Mouse (Mus musculus) thymus, adult 18-20 months (tissue): Measurements from ENCODE around the gene Gsg1l.

Experiments used
- DNase-seq, 2 experiments: peaks; one replicate each; pipeline ENCODE4 v3.0.0; 2022; ENCODE audit warnings: mixed read lengths in 2 of 2

Gsg1l gene

GRCm38 (mm10) chr7:125979591-125979990 lies 102.6 kb downstream of the Gsg1l start:
- DNase-seq = no peak

GRCm38 (mm10) chr7:125976695-125977094 lies 105.5 kb downstream of the Gsg1l start:
- DNase-seq = no peak

- no peak for DNase-seq
These were observed 106.8 kb downstream of the Gsg1l start for GRCm38 (mm10) chr7:125975414-125975813.

- no peak for DNase-seq
These were observed 108.3 kb downstream of the Gsg1l start for GRCm38 (mm10) chr7:125973874-125974273.

GRCm38 (mm10) chr7:125972776-125973175 lies 109.4 kb downstream of the Gsg1l start:
- no peak for DNase-seq

- no peak for DNase-seq
These were observed 110.0 kb downstream of the Gsg1l start for GRCm38 (mm10) chr7:125972174-125972672.

- DNase-seq = no peak
These were observed 113.1 kb downstream of the Gsg1l start for GRCm38 (mm10) chr7:125969076-125969475.

GRCm38 (mm10) chr7:125966402-125967261 lies 115.6 kb downstream of the Gsg1l start:
- DNase-seq = no peak

- DNase-seq = no peak
These were observed 118.1 kb downstream of the Gsg1l start for GRCm38 (mm10) chr7:125964087-125964607.

GRCm38 (mm10) chr7:125959294-125960048 lies 122.7 kb downstream of the Gsg1l start:
- no peak for DNase-seq

GRCm38 (mm10) chr7:125958856-125959255 lies 123.4 kb downstream of the Gsg1l start:
- no peak for DNase-seq

- DNase-seq = no peak
These were observed 127.2 kb downstream of the Gsg1l start for GRCm38 (mm10) chr7:125954994-125955393.

GRCm38 (mm10) chr7:125954356-125954878 lies 127.8 kb downstream of the Gsg1l start:
- DNase-seq = no peak

GRCm38 (mm10) chr7:125953844-125954243 lies 128.4 kb downstream of the Gsg1l start:
- no peak for DNase-seq

- no peak for DNase-seq
These were observed 130.3 kb downstream of the Gsg1l start for GRCm38 (mm10) chr7:125951911-125952310.

GRCm38 (mm10) chr7:125948973-125949372 lies 133.2 kb downstream of the Gsg1l start:
- DNase-seq = no peak

- no peak for DNase-seq
These were observed 136.3 kb downstream of the Gsg1l start for GRCm38 (mm10) chr7:125945915-125946314.

- DNase-seq = no peak
These were observed 137.6 kb downstream of the Gsg1l start for GRCm38 (mm10) chr7:125944631-125945030.

GRCm38 (mm10) chr7:125943511-125943910 lies 138.7 kb downstream of the Gsg1l start:
- no peak for DNase-seq

GRCm38 (mm10) chr7:125942365-125943090 lies 139.7 kb downstream of the Gsg1l start:
- no peak for DNase-seq

GRCm38 (mm10) chr7:125934319-125934718 lies 147.9 kb downstream of the Gsg1l start:
- DNase-seq = no peak
